Mouse (Mus musculus): ENCODE data around the gene Pgam1. TPM values are rescaled to one million over a fixed set of nuclear protein-coding genes. Genes with fewer than 3 reads are reported as not detected.
A peak's percentile ranks its signal among the peaks of the same experiment; 100 is the strongest.
"Not testable (repeated sequence)": the region's sequence is repeated elsewhere in the genome, so short reads cannot be mapped to it uniquely, and the experiment has no call there.

The Pgam1 gene
- 100 to 1,000 TPM; 539 to 569 TPM for total RNA-seq (2021)
- long read RNA-seq, experiment 1, transcript Pgam1-201 (4 exons, 1,775 nt), result major isoform, 613 of 632 reads
- long read RNA-seq, experiment 1, partial matches to known transcripts, result 16 of 632 reads
- long read RNA-seq, experiment 1, other reads (novel, unspliced or antisense), result 3 of 632 reads
- long read RNA-seq, experiment 2, transcript Pgam1-201 (4 exons, 1,775 nt), result major isoform, 466 of 483 reads
- long read RNA-seq, experiment 2, partial matches to known transcripts, result 12 of 483 reads
- long read RNA-seq, experiment 2, other reads (novel, unspliced or antisense), result 5 of 483 reads

DNA sequence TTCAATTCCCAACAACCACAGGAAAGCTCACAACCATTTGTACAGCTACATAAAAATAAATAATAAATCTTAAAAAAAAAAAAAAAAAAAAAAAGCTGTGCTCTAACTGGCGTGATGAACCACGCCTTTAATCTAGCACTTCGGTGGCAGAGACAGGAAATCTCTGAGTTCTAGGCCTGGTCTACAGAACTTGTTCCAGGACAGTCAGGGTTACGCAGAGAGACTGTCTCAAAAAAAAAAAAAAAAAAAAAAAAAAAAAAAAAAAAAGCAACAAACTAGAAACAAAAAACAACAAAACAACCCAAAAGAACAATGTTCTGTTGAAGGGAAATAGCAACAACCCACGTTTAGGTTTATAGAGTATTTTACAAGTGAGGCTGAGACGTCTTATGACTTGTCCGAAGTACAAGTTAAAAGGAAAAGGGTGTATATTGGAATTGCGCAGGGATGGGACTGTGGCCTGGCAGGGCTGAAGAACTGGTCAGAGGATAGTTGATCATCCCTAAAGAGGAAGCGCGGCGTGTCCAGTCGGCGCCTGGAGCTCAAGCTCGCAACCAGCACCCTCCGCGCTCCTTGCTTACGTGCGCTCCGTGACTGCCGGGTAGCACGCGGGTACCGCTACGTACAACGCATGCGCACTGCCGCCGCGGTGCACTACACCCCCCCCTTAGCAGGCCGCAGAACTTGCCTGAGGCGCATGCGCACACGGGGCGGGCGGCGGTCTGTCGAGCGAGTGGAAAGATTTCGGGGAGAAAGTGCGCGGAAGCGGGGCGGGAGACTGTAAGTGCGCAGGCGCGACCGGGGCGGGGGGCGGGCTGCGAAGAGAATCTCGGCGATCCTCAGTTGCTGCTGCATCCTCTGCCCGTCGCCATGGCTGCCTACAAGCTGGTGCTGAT lies at the start of gene Pgam1:
Pgam1 (plus strand) TSS at position 746 of the 896 bp plus-strand sequence.
- intact Hi-C loops (cut with DNase I), result no loop called here
- peak; percentile 96 for DNase-seq (ENCODE audit: extremely low spot score in 1 of 2, low spot score in 2 of 2)
- no peak for TF ChIP-seq CTCF (IDR thresholded peaks at IDR 0.05)
- H3K4me3 ChIP-seq, result peak within 1 kb of the TSS; percentile 99
- H3K27ac ChIP-seq, result peak within 1 kb of the TSS; percentile 96

DNA sequence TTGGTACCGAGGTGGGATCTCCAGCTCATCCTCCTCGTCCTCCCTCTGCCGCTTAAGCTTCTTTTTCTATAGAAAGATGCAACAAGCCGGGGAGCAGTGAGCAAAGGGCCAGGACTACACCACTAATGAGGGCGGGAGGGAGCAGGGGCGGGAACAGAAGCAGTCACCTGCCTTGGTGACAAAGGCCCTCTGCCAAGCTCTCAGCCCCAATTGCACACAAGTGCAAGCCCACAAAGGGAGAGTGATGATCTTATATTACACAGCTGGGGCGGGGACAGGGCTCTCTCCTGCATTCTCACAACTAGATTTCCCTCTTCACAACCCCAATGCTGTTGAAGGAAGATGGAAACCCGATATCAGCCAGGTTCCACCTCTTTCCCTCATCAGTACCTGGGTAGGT lies 45.0 kb upstream of the Pgam1 start:
- Histone ChIP-seq H3K27ac (no peak overlapping the region), H3K4me3 (no peak overlapping the region)
- intact Hi-C loops (cut with DNase I), result no loop called here
- no peak for TF ChIP-seq CTCF (IDR thresholded peaks at IDR 0.05)
- DNase-seq (ENCODE audit: extremely low spot score in 1 of 2, low spot score in 2 of 2), result no peak

DNA sequence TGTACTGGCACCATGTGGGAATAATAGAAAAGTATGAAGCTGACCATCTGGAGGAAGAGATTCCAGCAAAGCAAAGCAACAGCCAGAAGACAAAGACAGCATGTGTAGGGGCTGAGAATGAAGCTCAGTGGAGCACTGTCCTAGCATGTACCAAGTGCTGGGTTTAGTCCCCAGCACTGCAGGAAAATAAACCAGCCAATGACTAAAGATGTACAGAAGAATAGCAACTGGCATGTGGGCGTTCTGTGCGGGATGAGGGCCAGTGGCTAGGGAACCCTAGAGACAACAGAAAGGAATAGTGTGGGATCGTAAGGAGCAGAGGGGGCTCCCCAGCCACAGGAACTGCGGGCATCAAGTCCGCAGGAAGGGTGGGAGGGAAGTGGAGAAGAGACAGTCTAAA lies 42.4 kb upstream of the Pgam1 start:
- no peak for TF ChIP-seq CTCF (IDR thresholded peaks at IDR 0.05)
- Histone ChIP-seq H3K4me3 (no peak overlapping the region), H3K27ac (peak overlapping the region; percentile 44)
- intact Hi-C loops (cut with DNase I), result no loop called here
- DNase-seq (ENCODE audit: extremely low spot score in 1 of 2, low spot score in 2 of 2), result peak in 1 of 2 experiments; percentile 38

DNA sequence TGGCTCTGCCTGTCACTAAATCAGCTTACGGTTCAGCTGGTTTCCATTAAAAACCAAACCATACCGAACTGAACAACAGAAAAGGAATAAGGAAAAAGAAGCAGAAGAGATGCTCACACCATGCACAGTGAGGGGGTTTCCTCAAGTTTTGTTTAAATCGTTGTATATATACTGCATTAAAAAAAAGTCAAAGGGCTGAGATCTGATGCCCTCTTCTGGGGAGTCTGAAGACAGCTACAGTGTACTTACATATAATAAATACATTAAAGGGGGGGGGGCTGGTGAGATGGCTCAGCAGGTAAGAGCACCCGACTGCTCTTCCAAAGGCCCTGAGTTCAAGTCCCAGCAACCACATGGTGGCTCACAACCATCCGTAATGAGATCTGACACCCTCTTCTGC lies 41.8 kb upstream of the Pgam1 start:
- H3K27ac ChIP-seq, result peak overlapping the region; percentile 44
- DNase-seq (ENCODE audit: extremely low spot score in 1 of 2, low spot score in 2 of 2); intact Hi-C loops (cut with DNase I); H3K4me3 ChIP-seq: not testable (repeated sequence)

DNA sequence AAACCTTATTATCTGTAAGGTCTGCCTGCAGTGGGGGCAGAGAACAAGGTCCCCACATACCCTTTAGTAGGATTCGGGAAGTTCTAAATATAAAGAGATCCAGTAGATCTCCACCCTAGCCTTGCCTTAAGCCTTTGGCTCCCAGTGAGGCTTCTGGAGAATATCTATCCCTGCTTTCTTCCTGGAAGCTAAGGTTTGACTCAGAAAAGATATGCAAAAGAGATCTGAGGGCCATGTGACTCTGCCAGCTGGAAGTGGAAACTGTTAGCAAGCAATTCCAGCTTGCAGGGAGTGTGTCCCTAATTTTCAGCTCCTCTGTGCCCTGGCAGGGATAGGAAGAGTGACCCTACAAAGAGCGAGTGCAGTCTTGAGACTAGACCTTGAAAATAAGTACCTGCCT lies 39.4 kb upstream of the Pgam1 start:
- intact Hi-C loops (cut with DNase I), result no loop called here
- Histone ChIP-seq H3K4me3 (no peak overlapping the region), H3K27ac (peak overlapping the region; percentile 76)
- no peak for DNase-seq (ENCODE audit: extremely low spot score in 1 of 2, low spot score in 2 of 2)
- no peak for TF ChIP-seq CTCF (IDR thresholded peaks at IDR 0.05)

DNA sequence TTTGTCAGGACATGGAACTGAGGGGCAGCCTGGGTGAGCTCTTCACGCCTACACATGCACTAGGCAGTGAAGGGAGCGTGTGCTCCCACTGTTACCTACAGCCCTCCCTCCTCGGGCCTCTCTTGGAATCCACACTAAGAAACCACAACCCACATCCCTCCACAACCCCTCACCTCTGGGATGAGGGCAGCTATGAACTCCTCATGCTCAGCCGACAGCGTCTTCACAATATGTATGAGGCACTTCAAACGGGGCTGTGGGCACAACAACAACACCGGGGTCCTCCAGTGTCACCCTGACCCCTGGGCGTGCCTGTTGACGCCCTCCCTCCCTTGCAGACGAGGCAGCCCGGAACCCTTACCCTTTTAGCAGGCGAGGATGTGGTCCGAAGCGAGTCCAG lies 37.4 kb upstream of the Pgam1 start:
- DNase-seq (ENCODE audit: extremely low spot score in 1 of 2, low spot score in 2 of 2), result no peak
- intact Hi-C loops (cut with DNase I), result no loop called here
- Histone ChIP-seq H3K4me3 (no peak overlapping the region), H3K27ac (no peak overlapping the region)
- no peak for TF ChIP-seq CTCF (IDR thresholded peaks at IDR 0.05)

DNA sequence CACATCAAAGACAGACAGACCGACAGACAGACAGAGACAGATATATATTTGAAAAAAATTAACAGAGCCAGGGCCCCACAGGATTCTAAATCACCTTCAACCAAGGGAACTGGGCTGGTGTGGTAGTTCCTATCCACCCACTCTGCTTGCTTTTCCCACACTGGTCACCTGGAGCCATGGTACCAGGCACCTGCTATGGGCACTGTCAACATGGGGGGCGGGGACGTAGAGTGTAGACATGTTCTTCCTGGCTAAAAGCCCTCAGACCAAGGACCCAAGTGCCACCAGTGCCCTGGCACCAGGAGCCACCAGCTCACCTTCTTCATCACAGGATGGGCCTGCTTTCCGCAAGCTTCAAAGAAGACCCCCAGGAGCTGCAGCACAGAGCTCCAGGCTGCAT lies 29.9 kb upstream of the Pgam1 start:
- DNase-seq (ENCODE audit: extremely low spot score in 1 of 2, low spot score in 2 of 2), result no peak
- Histone ChIP-seq H3K4me3 (no peak overlapping the region), H3K27ac (no peak overlapping the region)
- intact Hi-C loops (cut with DNase I), result no loop called here
- TF ChIP-seq CTCF (IDR thresholded peaks at IDR 0.05), result no peak

DNA sequence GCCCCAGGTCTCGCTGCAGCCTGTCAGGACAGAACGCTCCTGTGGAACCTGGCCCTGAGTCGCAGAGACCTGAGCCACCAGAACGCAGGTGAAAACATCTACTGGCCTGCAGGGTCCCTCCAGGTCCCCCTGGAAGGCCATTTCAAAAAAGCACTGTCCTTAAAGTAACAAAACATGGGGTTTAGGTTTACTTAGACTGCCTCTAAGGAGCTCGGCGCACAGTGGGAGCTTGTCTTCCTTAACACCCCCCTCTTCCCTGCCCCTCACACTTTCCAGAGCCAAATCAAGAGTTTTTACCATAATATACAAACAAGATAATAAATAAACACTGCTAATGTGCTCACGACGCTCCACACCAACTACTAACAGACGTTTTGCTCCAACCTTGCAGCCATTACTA lies 27.8 kb upstream of the Pgam1 start:
- Histone ChIP-seq H3K27ac (no peak overlapping the region), H3K4me3 (no peak overlapping the region)
- TF ChIP-seq CTCF (IDR thresholded peaks at IDR 0.05), result no peak
- no peak for DNase-seq (ENCODE audit: extremely low spot score in 1 of 2, low spot score in 2 of 2)
- intact Hi-C loops (cut with DNase I), result no loop called here

DNA sequence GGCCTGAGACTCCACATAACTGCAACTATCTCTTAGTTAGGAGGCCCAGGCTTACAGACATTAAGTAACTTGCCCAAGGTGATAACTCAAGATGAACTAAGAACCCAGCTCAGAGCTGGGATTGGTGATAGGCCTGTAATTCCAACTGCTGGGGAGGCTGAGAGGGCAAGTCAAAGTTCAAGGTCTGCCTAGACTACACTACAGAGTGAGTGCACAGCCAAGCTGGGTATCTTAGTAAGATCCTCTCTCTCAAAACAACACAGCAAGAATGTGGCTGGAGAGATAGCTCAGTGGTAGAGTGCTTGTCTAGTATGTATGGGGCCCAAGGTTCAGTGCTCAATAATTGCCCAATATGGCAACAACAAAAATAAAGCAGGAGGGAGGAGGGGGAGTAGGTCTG lies 23.5 kb upstream of the Pgam1 start:
- TF ChIP-seq CTCF (IDR thresholded peaks at IDR 0.05), result no peak
- no peak for DNase-seq (ENCODE audit: extremely low spot score in 1 of 2, low spot score in 2 of 2)
- H3K27ac ChIP-seq, result no peak overlapping the region
- intact Hi-C loops (cut with DNase I), result no loop called here
- no peak overlapping the region for H3K4me3 ChIP-seq

DNA sequence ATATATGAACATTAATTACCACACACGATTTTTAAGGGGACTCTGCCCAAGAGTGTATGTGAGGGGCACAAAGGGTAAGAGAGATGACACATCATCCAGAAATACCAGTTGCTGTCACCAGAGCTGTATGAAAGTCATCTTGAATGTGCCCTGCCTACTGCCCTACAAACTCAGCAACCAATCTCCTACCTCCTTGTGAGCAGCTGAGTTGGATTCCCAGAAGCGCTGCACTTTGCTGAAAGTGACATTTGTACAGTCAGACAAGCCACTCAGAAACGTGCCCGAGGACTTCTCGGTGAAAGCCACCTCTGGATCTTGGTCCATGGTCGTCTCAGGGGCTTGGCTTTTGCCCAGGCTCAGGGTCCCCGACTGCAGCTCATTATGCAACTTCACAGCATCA lies 16.8 kb upstream of the Pgam1 start:
- DNase-seq (ENCODE audit: extremely low spot score in 1 of 2, low spot score in 2 of 2), result no peak
- Histone ChIP-seq H3K4me3 (peak overlapping the region; percentile 91), H3K27ac (no peak overlapping the region)
- intact Hi-C loops (cut with DNase I), result loop anchor here (5.0 kb wide), 1 partner anchor 132 kb away; no protein-coding TSS in a partner anchor
- no peak for TF ChIP-seq CTCF (IDR thresholded peaks at IDR 0.05)

DNA sequence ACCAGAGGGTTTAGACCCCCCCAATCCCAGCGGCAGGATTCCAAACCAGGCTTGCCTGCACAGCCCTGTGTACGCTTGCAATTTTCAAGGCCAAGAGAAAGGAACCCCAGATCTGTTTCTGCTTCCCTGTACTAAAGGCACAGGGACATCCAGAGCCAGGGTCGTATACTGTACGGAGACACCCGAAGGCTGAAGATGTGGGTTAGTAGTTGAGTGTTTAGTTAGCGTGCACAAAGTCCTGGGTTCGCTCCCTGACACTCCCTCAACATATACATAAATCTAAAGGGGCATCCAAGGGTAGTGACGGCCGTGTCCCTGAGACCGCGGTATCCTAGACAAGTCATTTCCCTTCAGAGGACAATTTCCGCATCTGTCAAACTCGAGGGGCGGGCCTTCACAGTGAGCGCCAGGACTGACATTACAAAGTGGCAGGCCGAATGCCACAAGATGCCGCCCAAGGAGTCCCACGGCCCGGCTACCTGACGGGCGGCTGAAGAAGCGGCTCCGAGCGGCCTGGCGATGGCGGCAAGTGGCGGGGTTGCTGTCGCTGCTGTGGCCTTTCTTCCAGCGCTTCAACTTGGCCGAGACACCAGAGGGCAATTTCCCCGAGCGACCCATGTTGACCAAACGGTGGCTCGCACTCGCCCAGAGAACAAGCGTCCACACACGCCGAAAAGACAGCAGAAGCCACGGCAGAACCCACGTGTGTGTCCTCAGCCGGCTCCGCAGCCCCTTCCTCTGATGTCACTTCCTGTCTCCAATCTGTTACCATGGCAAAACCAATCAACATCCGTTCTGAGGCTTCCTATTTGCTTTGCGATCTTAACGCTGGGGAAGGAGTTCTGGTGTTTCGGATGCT lies 16.0 kb upstream of the Pgam1 start, which contains the start of gene Rrp12:
Rrp12 (minus strand) TSS at position 714 of the 859 bp plus-strand sequence.
- intact Hi-C loops (cut with DNase I), result loop anchor here (5.0 kb wide), 1 partner anchor 132 kb away; no protein-coding TSS in a partner anchor
- DNase-seq (ENCODE audit: extremely low spot score in 1 of 2, low spot score in 2 of 2), result peak; percentile 78 to 80
- no peak for TF ChIP-seq CTCF (IDR thresholded peaks at IDR 0.05)
- H3K27ac ChIP-seq, result peak within 1 kb of the TSS; percentile 50
- H3K4me3 ChIP-seq, result peak within 1 kb of the TSS; percentile 91
